Mouse (Mus musculus) adrenal gland, postnatal 14 days (tissue): ENCODE results near the gene Irgc1. TPM values are rescaled to one million over a fixed set of nuclear protein-coding genes. Genes with fewer than 3 reads are reported as not detected.
A peak's percentile ranks its signal among the peaks of the same experiment; 100 is the strongest.

ENCODE experiments used
- DNase-seq: peaks from one replicate; pipeline ENCODE4 v3.0.0; 2021; ENCODE audit warnings: mixed read lengths
- total RNA-seq: library from RNA; stranded (reverse); gene quantifications from 2 replicates; pipeline ENCODE4 v1.2.3, GENCODE M21; 2021

Irgc1 gene
- total RNA-seq, 1 experiment from 2014 or later = not detected

- peak; percentile 98 for DNase-seq
These were observed 52.6 kb downstream of the Irgc1 start, which contains the start of gene Smg9 for GRCm38 (mm10) chr7:24399256-24400081. Gene Smg9 (plus strand): TSS chr7:24399619.

- DNase-seq = no peak
These were observed 53.7 kb downstream of the Irgc1 start for GRCm38 (mm10) chr7:24398364-24398913.

GRCm38 (mm10) chr7:24396832-24397231 is 55.3 kb downstream of the Irgc1 start:
- DNase-seq = no peak

GRCm38 (mm10) chr7:24394475-24395161 is 57.5 kb downstream of the Irgc1 start:
- no peak for DNase-seq

GRCm38 (mm10) chr7:24394054-24394453 is 58.0 kb downstream of the Irgc1 start:
- DNase-seq = no peak

GRCm38 (mm10) chr7:24391687-24392086 is 60.4 kb downstream of the Irgc1 start:
- no peak for DNase-seq

- DNase-seq = peak; percentile 54
These were observed 61.0 kb downstream of the Irgc1 start for GRCm38 (mm10) chr7:24391077-24391476.

GRCm38 (mm10) chr7:24390512-24390911 is 61.6 kb downstream of the Irgc1 start:
- DNase-seq = no peak

- peak; percentile 47 for DNase-seq
These were observed 62.4 kb downstream of the Irgc1 start for GRCm38 (mm10) chr7:24389516-24390187.

- peak; percentile 94 for DNase-seq
These were observed 65.0 kb downstream of the Irgc1 start for GRCm38 (mm10) chr7:24387059-24387556.

- peak; percentile 85 for DNase-seq
These were observed 67.3 kb downstream of the Irgc1 start for GRCm38 (mm10) chr7:24384827-24385226.

- DNase-seq = no peak
These were observed 68.0 kb downstream of the Irgc1 start for GRCm38 (mm10) chr7:24384070-24384469.

- no peak for DNase-seq
These were observed 69.2 kb downstream of the Irgc1 start for GRCm38 (mm10) chr7:24382730-24383372.

Other genes with a start within 250 kb of the Irgc1 start
- gene Zfp111, start 240.9 kb downstream of the Irgc1 start, total RNA-seq = 9.5 TPM in 2 replicates
- gene Zfp109, start 214.7 kb downstream of the Irgc1 start, total RNA-seq = 2.7 and 3.0 TPM in 2 replicates
- 2.1 and 3.4 TPM in 2 replicates for gene Zfp108, start 197.5 kb downstream of the Irgc1 start, total RNA-seq
- gene Zfp93, start 181.9 kb downstream of the Irgc1 start, total RNA-seq = 4.4 and 4.7 TPM in 2 replicates
- gene Zfp61, start 151.1 kb downstream of the Irgc1 start, total RNA-seq = 6.5 and 11.4 TPM in 2 replicates
- gene Zfp94, start 135.6 kb downstream of the Irgc1 start, total RNA-seq = 3.8 and 5.4 TPM in 2 replicates
- not detected in 2 replicates for gene Tescl, start 118.4 kb downstream of the Irgc1 start, total RNA-seq
- not detected in 2 replicates for gene Lypd5, start 103.1 kb downstream of the Irgc1 start, total RNA-seq
- gene Kcnn4, start 82.0 kb downstream of the Irgc1 start, total RNA-seq = 4.9 and 7.3 TPM in 2 replicates
- gene Smg9, start 52.7 kb downstream of the Irgc1 start, total RNA-seq = 17.3 and 26.7 TPM in 2 replicates
- gene Plaur, start 10.2 kb upstream of the Irgc1 start, total RNA-seq = 5.2 and 7.9 TPM in 2 replicates
- 5.7 and 6.4 TPM in 2 replicates for gene Cadm4, start 29.7 kb upstream of the Irgc1 start, total RNA-seq
- 6.1 and 7.5 TPM in 2 replicates for gene Zfp428, start 54.7 kb upstream of the Irgc1 start, total RNA-seq
- gene AC161166.1, start 60.2 kb upstream of the Irgc1 start, total RNA-seq = not detected in 2 replicates
- gene Irgq, start 78.4 kb upstream of the Irgc1 start, total RNA-seq = 18.9 and 20.4 TPM in 2 replicates
- gene Pinlyp, start 93.8 kb upstream of the Irgc1 start, total RNA-seq = not detected in 2 replicates
- 38.5 and 47.0 TPM in 2 replicates for gene Xrcc1, start 94.0 kb upstream of the Irgc1 start, total RNA-seq
- 21.3 and 24.9 TPM in 2 replicates for gene Ethe1, start 135.2 kb upstream of the Irgc1 start, total RNA-seq
- gene Zfp575, start 135.3 kb upstream of the Irgc1 start, total RNA-seq = 0.48 and 0.94 TPM in 2 replicates
- 3.2 and 4.3 TPM in 2 replicates for gene Phldb3, start 158.5 kb upstream of the Irgc1 start, total RNA-seq
- 0.38 and 0.59 TPM in 2 replicates for gene Lypd3, start 184.3 kb upstream of the Irgc1 start, total RNA-seq
- not detected in 2 replicates for gene Tex101, start 224.4 kb upstream of the Irgc1 start, total RNA-seq